Mouse (Mus musculus) thymus, adult 2 months (tissue): ENCODE results near the gene Bnipl.

Experiments
- CTCF ChIP-seq: fragments of 200-500 bp; IDR thresholded peaks from 2 replicates; pipeline ENCODE4 v1.5.1; 2012; ENCODE audit warnings: mild to moderate bottlenecking, control low read depth, low read length, moderate library complexity, borderline replicate concordance; ENCODE audit not compliant: control insufficient read depth, poor library complexity, insufficient read depth; ENCODE audit errors: extremely low read depth
- POLR2A ChIP-seq: fragments of 200-500 bp; IDR thresholded peaks from 2 replicates; pipeline ENCODE4 v1.6.1; 2012; ENCODE audit warnings: mild to moderate bottlenecking, low read length, control low read depth, moderate library complexity; ENCODE audit not compliant: control insufficient read depth, poor library complexity, insufficient read depth; ENCODE audit errors: extremely low read depth

GRCm38 (mm10) chr3:95203880-95204279 lies 47.1 kb downstream of the Bnipl start:
- TF ChIP-seq CTCF: no peak
- no peak for TF ChIP-seq POLR2A
